Mouse (Mus musculus): Measurements from ENCODE around the gene Rasgef1a.

Rasgef1a gene

DNA sequence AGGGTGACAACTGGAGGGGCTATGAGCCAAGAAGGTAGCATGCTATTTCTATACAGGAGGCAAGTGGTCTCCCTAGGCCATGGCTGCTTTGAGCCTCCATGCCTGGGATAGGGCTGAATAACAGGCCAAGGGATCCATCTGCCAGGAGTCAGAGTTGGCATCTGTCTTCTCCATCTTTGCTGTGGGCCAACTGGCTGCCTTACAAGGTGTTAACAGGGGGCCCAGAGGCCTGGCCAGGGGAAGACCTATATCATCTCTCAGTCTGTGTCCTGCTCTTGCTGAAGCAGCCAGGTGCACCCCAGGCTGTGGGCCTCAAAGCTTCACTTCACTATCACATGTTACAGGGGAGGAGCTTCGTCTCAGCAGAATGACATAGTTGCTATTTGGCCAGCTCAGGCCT, 60.9 kb downstream of the Rasgef1a start:
- DNase-seq (ENCODE audit: low spot score in 2 of 2): no peak

- no peak for DNase-seq (ENCODE audit: low spot score in 2 of 2)
These were observed 62.9 kb downstream of the Rasgef1a start for GRCm38 (mm10) chr6:118074151-118074550.

- DNase-seq (ENCODE audit: low spot score in 2 of 2): no peak
These were observed 65.0 kb downstream of the Rasgef1a start for GRCm38 (mm10) chr6:118076256-118076655.

- no peak for DNase-seq (ENCODE audit: low spot score in 2 of 2)
These were observed 65.5 kb downstream of the Rasgef1a start for GRCm38 (mm10) chr6:118076748-118077147.

DNA sequence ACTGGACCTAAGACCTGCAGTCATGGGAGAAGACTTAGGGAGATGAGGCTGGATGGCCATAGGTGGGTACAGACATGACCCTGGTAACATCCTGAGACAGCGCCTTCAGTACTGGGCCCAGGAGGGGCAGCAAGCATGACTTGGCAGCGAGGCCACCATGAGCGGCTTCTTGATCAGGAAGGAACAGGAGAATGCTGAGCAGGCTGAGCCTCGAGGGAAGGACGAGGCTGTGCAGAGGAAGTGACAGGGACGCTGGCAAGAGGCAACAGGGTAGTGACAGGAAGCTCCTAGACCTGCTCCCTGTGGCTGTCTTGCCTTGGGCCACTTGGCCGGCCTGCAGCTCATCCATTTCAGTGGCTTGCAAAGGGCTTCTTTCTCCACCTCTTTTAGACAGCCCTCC, 66.2 kb downstream of the Rasgef1a start:
- no peak for DNase-seq (ENCODE audit: low spot score in 2 of 2)

GRCm38 (mm10) chr6:118078751-118079150, 67.5 kb downstream of the Rasgef1a start:
- no peak for DNase-seq (ENCODE audit: low spot score in 2 of 2)

- DNase-seq (ENCODE audit: low spot score in 2 of 2): no peak
These were observed 68.1 kb downstream of the Rasgef1a start for GRCm38 (mm10) chr6:118079292-118079691.

DNA sequence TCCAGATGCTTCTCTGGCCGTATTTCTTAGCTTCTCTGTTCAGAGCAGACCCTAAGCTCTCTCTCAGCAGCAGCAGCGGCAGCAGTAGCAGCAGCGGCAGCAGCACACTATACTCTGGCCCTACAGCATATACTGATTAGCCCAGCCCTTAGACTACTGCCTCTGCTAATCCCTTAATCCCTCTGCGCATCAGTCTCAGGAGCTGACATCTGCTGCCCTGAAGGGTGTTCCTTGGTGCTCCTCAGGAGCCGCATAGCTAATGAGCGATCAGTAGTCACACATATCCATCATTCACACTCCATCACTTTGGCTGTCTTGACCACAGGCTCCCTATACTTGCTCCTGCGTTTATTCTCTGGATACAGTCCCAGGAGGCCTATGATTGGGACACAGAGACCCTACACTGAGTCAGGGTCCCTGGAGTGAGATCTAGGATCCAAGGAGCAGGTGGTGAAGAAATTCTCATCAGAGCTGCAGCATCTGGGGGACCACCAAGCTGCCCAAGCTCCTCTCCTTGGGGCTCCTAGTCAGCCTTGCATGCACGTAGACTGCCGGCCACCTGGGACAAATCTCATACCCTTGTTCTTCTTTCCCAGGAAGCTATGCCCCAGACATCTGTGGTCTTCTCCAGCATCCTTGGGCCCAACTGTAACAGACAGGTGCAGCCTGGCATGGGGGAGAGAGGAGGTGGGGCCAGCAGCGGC, 68.7 kb downstream of the Rasgef1a start:
- no peak for DNase-seq (ENCODE audit: low spot score in 2 of 2)

- DNase-seq (ENCODE audit: low spot score in 2 of 2): no peak
These were observed 69.5 kb downstream of the Rasgef1a start for GRCm38 (mm10) chr6:118080711-118081110.

DNA sequence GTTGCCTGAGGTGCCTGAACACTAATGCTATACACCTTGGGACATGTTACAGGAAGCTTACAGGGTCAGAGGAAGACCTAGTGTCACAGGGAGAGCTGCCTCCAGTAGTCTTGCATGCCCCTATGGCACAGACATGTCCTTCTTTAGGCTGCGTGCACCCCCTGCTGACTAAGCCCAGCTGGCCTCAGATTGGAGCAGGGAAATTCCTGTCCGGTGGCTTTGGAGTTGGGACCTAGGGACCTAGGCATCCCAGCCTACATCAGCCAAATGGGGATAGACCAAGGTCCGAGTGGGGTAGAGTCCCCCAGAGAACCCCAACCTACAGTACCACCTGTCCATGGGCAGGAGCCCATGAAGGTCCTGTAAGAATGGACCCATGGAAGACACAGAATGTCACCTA, 71.1 kb downstream of the Rasgef1a start:
- DNase-seq (ENCODE audit: low spot score in 2 of 2): no peak

DNA sequence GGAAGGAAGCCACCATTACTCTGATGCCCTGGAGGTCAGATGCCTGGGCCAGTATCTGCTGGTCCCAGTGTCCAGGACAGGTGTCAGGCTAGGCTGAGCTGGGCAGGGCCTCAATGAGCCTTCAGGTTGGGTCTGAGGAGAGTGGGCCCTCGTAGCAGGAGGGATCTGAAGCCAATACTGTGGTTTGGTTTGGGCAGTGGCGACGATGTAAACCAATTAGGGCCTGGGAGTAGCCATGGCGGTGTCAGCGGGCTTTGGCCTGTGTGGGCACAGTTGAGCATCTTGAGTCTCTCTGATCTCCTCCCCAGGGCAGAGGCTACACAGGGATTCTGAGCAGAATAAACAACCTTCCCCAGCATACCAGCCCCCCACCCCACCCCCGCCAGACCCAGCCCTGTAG, 72.4 kb downstream of the Rasgef1a start:
- DNase-seq (ENCODE audit: low spot score in 2 of 2): no peak

DNA sequence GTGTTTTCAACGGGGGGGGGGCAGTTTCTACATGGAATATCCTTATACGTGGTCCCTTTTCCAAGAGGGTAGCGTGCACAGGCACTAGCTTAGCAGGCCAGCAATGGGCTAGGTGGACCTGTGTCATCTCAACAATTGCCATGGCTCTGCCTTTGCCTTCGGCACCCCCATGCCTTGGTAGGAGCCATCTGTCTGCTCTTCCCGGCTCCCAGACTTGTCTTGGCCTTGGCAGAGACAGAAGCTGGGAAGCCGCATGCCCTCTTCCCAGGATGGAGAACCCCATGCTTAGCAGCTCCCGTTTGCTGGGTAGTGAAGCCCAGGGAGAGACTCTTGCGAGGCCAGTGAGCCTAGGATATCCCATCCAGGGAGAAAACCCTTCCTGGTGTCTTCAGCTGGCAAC, 73.4 kb downstream of the Rasgef1a start:
- DNase-seq (ENCODE audit: low spot score in 2 of 2): no peak

DNA sequence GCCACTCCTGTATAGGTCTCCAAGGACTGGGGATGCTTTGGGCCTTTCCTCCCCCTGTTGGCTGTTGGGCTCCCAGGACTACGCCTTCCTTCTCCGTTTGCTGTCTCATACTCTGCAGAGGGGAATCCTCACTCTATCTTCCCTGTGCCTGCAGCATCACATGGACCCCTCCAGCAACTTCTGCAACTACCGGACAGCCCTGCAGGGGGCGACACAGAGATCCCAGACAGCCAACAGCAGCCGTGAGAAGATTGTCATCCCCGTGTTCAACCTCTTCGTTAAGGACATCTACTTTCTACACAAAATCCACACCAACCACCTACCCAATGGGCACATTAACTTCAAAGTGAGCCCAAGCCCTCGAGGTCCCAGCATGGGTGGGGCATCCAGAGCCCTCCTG, 76.7 kb downstream of the Rasgef1a start:
- no peak for DNase-seq (ENCODE audit: low spot score in 2 of 2)

- no peak for DNase-seq (ENCODE audit: low spot score in 2 of 2)
These were observed 77.7 kb downstream of the Rasgef1a start for GRCm38 (mm10) chr6:118088750-118089440.

DNA sequence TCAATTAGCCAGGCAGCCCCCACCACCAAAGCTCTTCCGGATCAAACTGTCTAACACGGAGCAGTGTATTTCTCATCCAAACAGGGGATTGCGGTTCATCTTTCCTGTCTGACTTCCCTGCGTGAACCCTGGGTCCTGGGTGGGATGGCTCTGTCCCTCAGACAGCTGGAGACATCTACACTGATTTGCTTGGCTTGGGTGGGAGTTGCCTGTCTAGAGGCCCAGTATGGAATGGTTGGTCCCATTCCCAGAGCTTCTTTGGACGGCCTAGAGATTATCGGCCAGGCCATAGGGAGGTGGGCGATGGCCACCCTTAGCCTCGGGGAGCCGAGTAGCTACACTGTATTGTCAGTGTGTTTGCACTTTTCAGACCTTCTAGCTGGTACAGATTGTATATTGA, 79.6 kb downstream of the Rasgef1a start:
- no peak for DNase-seq (ENCODE audit: low spot score in 2 of 2)

DNA sequence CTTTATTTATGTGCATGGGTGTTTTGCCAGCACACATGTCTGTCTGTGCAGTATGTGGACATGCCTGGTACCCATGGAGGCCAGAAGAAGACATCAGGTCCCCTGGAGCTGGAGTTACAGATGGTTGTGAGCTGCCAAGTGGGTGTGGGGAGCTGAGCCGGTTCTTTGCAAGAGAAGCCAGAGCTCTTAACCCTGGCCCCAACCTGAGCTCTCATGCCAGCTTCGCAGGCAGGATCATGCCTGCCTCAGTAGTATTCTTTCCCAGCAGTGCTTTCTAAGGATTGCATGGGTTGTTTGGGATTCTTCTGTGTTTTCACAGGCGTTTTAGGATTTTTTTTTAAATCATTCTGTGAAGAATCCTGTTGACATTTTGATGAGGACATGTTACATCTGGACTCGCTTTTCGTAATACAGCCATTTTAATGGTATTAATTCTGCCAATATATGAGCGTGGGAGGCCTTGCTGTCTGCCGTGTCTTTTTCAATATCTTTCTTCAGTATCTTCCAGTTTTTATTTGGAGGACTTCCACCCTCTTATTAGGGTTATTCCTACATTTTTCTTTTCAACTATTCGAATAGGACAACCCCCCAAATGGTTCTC, 86.6 kb downstream of the Rasgef1a start:
- no peak for DNase-seq (ENCODE audit: low spot score in 2 of 2)

GRCm38 (mm10) chr6:118099311-118099802, 88.1 kb downstream of the Rasgef1a start:
- no peak for DNase-seq (ENCODE audit: low spot score in 2 of 2)

- DNase-seq (ENCODE audit: low spot score in 2 of 2): no peak
These were observed 100.6 kb downstream of the Rasgef1a start for GRCm38 (mm10) chr6:118111810-118112209.

- DNase-seq (ENCODE audit: low spot score in 2 of 2): no peak
These were observed 111.5 kb downstream of the Rasgef1a start for GRCm38 (mm10) chr6:118122767-118123166.

DNA sequence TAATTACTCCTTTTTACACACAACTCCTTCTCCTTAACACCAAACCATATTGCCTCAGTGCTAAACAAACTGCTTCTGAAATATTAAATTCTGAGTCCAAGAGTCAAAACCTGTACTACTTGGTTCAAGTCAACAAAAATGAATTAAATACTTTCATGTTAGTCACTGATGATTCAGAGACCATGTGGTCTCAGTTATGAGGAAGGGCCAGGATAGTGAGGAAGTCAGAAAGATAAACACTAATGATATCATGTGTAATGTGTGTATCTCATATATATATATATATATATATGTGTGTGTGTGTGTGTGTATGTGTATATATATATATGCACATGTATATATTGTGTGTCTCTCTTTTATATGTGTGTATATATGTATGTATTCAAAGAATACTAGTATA, 115.3 kb downstream of the Rasgef1a start:
- no peak for DNase-seq (ENCODE audit: low spot score in 2 of 2)

GRCm38 (mm10) chr6:118127198-118127597, 116.0 kb downstream of the Rasgef1a start:
- no peak for DNase-seq (ENCODE audit: low spot score in 2 of 2)

DNA sequence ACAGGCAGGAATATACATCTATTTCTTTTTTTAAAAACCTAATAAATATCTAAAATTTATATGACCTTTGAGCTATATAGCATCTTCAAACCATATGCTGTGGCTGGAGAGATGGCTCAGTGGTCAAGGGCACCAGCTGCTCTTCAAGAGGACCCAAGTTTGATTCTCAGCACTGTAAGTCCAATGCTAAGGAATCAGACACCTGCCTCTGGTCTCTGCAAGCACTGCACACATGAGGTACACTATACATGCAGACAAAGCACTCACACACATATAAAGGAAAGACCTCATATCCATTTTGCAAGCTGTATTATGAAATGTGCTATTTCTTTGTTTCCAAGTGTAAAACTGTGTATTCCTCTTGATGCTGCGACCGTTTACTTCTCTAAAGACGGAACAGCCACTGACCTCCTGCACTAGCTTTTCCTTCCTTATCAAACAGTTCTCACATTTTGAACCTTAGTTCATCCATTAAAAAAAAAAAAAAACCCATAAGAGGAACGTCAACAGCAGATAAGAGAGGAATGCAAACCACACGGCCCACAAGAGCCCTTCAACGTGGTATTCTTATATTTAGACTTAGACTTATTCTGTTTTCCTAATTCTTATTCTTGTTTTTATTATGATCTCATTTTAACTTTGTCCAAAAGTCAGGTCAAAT, 116.7 kb downstream of the Rasgef1a start:
- DNase-seq (ENCODE audit: low spot score in 2 of 2): no peak
